Mouse (Mus musculus) embryo, embryonic 11.5 days (tissue): Measurements from ENCODE around the gene Wipf3.
A peak's percentile ranks its signal among the peaks of the same experiment; 100 is the strongest.

ENCODE experiments used
- DNase-seq: peaks from one replicate; pipeline ENCODE4 v3.0.0-alpha.2; 2012; ENCODE audit warnings: low read depth, low spot score

The Wipf3 gene

DNA sequence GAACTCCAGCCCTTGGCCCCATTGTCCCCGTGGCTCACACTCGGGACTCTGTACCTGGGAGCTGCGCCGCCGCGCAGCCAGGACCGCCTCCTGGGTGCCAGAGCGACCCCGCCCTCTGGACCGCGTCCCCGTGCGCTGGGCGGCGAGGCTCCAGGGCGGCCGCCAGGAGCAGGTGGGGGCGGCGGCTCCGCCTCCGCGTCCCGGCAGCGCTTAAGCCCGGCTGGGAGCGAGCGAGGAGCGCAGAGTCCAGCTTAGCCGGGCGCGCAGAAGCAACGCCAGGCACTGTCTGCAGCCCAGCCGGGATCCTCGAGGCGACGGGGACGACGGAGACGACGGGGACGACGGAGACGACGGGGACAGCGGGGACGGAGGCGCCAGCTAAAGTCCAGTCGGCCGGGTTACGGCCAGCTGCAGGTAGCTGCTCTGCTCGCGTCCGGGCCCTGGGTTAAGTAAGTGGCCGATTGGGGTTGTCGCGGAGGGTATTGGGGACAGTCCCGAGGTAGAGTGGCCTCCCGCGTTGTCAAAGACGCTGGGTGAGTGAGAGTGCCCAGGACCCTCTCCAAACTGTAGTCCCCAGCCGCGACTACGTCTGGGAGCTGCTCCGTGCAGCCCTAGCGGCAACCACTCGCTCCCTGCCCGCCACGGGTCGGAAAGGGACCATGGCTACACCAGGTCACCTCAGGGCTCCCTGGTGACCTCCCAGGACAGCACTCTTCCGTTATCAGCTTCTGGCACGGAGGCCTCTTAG, at the start of gene Wipf3:
Gene Wipf3 (plus strand): TSS at position 157 of the 748 bp plus-strand sequence.
- peak; percentile 30 for DNase-seq

DNA sequence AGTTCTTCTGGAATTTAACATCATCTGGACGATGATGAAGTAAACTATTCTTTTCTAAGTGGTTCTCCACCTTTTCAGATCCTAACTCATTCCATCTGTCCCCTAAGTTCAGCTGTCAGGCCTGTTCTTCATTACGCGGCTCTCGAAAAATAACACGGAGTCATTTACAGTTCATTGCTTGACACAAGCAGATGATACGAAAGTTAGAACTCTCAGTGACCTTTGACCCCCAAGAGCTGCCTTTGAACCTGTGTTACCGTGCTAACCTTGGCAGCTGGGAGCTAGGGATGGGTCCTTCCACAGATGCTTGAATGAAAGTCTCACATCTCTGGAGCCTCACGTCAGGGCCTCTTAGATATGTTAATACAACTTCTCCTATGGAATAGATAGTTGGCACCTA, 46.8 kb upstream of the Wipf3 start:
- no peak for DNase-seq

DNA sequence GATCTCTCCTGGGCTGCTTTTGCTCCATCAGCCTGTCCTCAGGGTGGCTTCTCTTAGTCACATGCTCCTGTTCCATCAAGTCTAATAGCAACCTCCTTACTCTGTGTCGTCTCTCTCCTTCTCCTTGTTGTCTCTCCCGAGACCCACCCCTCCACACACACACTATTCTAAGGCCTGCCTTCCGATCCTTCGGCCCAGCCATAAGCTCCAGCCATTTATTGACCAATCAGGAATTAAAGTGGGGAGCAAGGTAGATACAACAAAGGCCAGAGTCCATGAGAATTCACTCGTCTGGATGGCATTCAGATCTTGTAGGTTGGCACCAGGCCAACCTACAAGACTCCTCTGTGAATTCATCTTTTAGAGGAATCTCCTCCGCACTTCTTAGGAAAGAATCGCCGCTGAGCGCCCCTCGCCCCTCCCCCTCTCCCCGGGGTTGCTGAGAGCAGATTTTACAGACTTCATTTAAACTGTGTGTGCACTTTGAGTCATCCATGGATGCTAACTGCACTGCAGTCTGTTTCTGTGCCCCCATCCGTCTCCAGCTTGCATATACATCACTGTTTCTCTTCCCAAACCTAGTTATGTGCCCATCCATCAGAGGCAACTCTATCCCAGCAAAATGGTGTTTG, 45.4 kb upstream of the Wipf3 start:
- DNase-seq = no peak

DNA sequence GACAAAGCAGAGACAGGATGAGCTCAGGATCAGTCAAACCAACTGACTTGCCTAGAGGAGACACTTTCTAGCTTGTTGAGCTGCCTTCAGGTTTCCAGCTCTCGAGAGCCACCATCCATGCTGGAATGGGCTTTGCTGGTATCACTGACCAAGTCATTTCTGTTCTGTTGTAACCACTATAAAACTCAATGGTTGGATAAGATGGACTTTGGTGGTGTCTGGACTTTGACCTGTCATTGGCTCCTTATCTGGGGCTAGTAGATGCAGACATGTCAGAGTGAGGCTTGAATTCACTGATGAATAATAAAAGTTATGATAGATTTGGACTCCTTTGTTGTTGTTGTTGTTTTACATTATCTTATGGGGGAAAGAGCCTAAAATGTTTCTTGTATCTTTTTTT, 44.6 kb upstream of the Wipf3 start:
- DNase-seq = no peak

DNA sequence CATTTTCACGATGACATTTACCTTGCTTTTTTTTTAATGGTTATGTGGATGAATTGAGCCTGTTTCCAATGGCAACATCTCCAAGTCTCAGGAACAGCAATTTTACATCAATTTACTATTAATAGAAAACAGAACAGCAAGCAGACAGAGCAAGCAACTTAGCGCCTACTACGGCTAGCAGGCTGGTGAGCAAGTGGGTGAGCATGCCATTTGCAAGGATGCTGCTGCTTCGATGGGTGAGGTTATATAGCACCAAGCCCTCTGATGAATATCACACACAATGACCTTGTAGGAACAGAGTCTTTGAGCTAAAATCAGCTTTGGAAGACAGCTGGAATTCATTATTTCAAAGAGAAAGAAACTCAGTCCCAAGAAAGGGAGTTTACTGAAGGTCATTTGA, 43.0 kb upstream of the Wipf3 start:
- DNase-seq = no peak

DNA sequence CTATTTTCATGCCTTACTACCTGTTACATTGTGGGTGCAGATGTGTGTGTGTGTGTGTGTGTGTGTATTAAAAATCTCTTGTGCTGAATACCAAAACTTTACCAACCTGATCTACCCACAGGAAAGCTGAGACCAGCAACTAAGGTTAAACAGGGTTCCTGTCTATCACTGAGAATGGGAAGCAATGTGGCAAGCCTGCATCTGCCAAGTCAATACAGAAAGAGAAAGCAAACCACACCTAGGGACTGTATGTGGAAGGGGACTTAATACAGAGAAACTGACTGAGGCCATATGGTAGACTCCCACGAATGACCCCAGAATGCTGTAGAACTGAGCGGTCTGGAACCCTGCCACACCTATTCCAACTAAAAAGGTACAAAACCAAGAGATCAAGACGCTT, 42.4 kb upstream of the Wipf3 start:
- DNase-seq = no peak

DNA sequence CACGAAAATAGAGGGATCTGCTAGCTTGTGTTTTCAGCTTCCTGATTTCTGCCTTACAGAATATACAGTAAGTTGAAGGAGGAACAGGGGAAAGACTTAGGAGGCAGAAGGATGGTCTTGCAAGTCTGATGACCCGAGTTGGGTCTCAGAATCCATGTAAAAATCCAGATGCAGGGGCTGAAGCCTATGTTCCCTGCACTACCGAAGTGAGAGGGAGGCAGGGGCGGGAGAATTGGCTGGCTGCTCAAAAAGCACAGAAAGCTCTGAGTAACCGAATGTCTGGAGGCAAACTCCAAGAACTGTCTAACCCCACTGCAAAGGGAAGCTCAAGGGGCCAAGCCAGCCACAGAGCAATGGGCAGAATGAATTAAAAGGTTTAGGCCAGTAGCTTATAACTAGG, 41.7 kb upstream of the Wipf3 start:
- DNase-seq = no peak

DNA sequence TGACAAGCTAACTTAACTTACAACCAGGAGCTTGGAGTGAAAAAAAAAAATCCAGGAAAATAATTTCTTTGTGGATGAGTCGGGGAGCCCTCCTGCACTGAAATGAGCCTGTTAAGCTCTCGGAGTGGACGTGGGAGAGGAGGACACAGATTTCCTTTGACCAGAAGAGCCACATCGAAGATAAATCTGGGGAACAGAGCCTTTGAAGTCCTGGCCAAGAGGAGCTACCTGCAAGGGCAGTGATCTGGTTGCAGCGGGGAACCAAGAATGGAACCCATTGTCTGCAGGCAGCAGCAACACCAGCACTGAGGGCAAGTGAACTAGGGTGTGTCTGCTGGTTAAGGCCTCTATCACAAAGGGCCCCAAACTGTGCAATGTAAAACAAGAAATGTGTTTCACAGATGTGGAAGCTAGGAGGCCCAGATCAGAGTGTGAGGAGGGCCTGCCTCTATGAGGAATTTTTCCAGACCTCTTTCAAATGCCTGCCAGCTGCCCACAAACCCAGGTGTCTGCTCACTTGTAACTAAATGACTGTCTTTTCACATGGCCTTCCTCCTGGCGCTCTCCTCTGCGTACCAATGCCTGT, 40.6 kb upstream of the Wipf3 start:
- no peak for DNase-seq

DNA sequence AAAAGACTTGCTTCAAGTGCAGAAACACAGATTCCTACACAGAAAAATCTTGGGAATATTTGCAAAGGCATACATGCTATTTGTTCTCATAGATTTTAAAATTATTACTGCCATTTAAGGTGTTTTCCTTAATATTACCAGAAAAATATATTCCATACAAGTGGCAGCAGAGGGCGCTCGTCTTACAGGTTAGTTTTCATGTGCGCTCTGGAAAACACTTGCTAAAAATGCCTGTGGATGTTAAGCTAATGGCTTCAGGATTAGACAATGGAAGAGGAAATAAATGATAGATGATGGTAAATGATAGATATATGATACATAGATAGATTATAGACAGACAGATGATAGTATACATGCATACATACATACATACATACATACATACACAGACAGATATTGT, 37.6 kb upstream of the Wipf3 start:
- peak; percentile 52 for DNase-seq

DNA sequence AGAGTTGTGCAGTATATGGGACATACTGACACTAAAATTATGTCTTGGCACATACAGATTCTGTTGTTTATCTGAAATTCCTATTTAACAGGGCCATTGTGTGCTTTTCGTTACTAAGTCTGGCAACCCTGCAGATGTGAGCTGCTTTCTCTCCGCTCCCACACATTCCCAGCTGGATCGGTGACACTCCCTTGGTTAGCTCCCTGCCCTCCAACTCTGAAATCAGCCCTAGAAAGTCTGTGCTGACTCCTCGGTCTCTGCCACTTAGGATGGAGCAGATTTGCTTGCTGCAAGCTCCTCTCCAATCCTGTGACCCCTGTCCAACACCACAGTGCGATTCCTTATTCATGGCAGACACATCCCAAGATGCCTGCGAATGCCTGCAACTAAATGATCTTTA, 35.5 kb upstream of the Wipf3 start:
- no peak for DNase-seq

DNA sequence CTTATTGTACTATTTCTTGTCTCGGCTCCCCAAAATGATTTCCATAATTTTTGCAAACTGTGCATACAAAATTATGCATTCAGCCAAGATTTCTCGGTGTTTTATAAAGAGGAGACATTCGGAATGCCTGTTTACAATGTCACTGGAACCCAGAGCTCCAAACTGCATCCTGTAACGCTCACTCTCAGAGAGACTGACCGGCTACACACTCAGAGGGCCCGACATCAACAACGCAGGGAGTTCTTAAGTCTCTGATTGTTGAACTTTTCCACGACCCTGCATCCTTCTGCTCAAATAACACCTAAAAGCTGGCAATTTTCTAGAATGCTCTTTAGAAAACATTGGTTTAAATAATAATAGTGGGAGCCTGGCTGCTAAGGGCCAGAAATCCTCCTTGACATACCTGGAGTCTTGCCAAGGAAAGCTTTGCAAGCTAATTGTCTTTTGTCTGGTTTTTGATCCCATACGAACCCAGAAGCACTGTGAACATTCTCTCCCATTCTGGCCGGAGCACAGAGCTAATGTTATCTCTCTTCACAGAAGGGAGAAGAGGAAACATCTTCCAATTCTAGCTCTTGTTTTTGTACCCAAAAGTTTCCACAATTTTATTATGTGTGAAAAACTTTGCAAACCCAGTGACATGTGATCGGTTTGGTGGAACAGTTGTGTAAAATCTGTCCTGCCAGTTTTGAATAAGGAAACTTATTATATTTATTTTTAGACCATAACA, 30.0 kb upstream of the Wipf3 start:
- DNase-seq = no peak

DNA sequence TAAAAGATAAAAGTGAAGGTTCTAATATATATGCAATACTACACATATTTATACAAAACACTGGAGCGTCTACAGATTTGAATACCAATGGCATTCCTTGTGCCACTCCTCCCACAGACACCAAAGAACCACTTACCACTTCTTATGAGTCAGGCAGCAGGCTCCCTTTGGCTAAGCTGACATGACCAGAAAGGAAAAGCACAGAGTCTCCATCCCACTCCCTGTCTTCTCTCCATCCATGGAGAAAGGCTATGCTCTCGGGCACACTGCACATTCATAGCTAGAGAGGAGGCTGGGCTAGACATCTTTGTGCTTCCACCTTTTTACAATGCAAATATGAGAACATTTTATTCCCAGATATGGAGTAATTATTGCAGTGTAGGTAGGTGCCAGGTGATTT, 27.9 kb upstream of the Wipf3 start:
- DNase-seq = no peak

DNA sequence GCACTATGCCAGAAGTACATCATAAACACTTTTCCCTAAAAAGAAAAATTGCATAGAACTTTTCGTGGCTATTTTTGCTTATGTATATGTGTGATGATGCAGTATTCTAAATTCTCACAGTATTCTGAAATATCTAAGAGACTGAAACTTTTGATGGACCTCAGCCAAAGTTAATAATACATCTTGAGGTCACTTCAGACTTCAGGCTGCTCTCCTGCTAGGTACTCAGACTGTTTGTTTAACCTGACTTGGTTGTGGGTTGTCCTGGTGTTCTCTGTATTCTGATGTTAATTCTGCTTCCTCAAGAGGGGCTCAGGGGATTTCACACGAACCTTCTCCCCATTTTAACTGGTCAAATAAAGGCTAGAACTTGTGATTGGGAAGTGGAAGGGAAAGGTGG, 24.5 kb upstream of the Wipf3 start:
- no peak for DNase-seq

DNA sequence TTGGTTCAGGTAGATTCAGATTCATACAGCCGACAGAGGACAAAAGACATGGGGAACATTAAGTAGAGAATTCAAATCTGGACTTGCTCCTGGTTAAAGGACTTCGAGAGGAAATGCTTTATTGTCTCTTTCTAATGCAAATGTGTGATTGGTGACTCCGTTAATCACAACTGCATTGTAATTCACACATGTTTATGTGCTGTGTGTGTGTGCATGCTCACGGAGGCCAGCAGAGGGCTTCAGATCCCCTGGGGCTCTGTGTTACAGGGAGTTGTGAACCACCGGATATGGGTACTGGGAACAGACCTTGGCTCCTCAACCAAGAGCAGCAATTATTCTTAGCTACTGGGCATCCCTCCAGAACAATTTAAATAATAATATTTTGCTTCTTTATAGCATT, 23.3 kb upstream of the Wipf3 start:
- no peak for DNase-seq

DNA sequence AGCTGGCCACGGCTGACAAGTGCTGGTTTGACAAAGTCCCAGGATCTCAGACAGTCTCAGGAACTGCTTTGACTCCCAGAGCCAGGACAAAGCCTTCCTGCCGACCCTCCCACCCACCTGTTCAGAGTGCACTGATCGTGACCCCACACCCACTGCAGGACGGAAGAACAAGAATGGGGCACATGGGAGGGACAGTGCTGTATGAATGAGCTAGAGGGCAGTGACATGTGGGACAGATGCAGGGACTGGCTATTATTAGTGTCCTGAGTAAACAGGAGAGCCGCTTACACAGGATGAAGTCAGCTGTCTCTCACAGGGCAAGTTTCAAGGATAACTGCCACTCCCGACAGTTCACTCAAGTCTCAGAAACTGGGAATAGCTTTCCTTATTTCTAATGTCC, 20.1 kb upstream of the Wipf3 start:
- DNase-seq = no peak

DNA sequence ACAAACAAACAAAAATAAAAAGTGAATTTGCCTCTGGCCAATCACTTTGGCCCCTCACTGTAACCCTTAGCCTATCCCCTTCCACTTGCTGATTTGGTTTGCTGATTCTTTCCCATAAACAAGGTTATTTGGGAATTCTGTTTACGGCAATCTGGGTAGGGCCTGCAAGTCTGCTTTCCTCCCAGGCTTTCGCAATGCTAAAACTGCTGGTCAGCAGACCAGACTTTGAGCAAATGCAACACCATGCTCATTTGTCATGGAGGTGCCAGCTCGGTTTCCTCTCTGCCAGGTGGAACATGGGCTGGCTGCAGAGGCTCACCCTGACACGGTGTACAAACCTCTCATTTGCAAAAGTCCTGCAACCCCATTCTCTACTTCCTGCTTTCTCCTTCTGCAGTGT, 19.0 kb upstream of the Wipf3 start:
- no peak for DNase-seq

DNA sequence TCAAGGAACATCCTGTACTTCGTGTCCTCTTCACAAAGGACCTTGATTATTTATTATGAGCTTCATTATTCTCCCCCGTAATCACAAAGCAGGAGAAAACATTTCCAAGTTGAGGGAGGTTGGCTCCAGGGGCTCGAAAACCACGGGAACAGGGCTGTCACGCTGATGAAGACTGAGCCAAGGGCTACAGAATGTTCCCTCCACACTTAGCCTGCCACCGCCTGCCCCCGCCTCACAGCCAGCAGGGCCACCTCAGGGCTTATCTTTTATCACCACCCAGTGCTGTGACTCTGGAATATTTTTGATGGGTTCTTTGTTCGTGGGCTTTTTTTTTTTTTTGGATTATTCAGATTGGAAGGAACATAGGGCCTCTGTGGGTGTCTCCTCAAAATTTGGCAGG, 17.8 kb upstream of the Wipf3 start:
- DNase-seq = no peak

DNA sequence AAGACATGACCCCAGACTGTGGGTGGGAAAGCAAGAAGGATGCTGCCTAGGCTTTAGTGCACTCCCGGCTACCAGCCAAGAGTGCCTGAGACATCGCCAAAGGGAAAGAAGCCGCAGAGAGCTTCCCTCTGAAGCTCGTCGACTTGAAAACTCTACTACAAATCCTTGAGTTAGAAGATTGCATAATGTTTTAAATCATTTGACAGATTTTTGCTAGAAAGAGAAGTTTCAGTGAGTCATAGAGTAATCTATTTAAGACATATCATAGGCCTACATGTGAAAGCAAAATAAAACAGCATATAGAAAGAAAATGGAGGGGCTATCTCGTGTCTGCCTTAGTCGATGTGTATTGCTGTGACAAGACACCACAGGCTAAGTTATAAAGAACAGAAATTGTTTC, 16.5 kb upstream of the Wipf3 start:
- no peak for DNase-seq

DNA sequence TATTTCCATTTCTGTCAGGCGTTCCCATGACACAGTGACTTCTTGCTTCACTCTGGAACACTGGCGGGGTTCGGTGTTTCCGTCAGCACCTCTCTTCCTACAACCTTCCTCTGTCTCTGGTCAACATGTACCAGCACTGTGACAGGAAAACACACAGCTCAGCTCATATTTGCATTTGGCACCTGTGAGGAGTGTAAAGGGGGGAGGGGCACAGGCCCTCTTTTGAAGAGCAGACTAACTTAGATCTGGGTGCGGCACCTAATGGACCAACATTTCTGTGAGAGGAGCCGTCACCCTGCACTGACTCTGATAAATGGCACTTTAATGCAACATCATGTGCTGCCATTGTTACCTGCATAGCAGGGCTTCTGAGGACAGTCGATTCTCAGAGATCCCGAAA, 4.2 kb upstream of the Wipf3 start:
- no peak for DNase-seq

DNA sequence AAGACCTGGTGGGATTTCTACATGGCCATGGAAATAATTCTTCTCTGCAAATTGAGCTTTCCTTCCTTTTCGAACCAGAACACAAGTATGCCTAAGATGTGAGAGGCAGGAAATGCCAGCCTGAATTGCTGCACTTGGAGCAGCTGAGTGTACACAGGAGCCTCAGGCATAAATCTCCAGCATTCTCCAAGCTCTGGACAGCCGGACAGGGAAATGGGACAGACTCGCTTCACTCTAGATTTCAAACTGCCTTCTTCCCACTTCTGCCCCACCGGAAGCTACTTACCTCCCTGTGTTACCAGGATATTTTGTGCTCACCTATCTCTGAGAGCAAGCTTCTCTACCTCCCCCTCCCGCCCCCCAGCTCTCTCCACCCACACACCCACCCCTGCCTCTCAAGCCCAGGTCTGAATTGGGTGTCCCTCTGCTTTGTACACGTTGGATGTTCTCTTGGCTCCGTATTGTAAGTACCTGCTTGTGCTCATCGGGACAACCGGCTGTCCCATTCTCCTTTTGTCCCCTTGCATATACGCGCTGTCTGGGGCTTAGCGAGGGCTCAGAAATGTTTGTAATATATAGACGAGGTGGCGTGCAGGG, 455 bp upstream of the Wipf3 start:
- no peak for DNase-seq

DNA sequence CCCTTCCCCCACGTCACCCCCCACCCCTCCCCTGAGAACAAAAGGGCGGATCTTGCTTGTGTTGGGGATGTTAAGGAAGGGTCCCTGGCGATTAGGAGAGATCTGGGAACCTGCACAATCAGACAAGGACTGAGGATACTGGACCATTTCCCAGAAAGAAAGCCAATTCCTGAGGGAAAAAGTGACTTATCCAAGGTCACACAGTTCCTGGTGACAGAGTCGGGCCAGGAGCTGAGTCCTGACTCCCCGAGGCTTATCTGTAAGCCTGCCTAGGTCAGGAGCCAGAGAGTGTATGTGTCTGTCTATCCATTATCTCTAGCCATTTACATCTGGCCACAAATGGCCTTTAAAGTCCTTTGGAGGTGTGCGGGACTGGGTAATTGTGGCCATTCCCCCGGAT, 818 bp downstream of the Wipf3 start:
- no peak for DNase-seq

DNA sequence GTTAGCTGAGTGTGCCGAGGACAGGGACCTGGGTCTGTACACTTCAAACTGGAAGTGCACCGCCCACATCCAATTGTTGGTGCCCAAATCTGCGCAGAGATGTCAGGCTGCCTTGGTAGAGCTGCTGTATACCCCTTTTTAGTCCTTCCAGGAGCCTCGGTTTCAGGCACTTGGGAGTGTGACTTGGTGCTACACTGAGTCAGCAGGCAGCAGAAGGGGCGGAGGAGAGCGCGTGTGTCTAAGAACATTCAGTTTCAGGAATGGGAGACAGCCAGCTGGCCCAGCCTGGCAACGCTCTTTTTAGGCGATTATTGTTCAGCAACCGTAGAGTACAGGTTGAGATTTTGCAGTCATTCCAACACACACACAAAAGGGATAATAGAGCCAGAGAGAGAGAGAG, 2.4 kb downstream of the Wipf3 start:
- DNase-seq = no peak
